Mouse (Mus musculus) bone marrow macrophage, adult 2 months (primary cell): ENCODE data around the gene Hoxc4.

Experiments used
- CTCF ChIP-seq: IDR thresholded peaks from 2 replicates; pipeline ENCODE4 v1.5.1; 2012; ENCODE audit warnings: low read depth, mild to moderate bottlenecking, low read length, moderate library complexity
- POLR2A ChIP-seq: IDR thresholded peaks from 2 replicates; pipeline ENCODE4 v1.6.1; 2012; ENCODE audit warnings: mild to moderate bottlenecking, low read depth, low read length, borderline replicate concordance

DNA sequence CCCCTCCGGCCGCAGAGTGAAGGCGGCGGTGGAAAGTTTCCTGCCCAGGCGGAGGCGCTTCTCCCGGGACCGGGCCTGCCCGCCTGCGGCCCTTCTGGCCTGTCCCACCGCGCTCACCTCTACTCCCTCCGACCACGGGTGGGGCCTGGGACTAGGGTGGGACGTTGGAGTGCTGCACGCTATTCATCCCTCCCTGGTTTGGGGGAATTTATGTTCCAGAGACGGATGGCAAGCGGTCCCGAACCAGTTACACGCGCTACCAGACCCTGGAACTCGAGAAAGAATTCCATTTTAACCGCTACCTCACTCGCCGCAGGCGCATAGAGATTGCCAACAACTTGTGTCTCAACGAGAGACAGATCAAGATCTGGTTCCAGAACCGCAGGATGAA, 3.7 kb upstream of the Hoxc4 start:
- TF ChIP-seq POLR2A (no peak), CTCF (no peak)
